7 mouse cellular contexts compared by ENCODE assay signal in the genomic region with DNA sequence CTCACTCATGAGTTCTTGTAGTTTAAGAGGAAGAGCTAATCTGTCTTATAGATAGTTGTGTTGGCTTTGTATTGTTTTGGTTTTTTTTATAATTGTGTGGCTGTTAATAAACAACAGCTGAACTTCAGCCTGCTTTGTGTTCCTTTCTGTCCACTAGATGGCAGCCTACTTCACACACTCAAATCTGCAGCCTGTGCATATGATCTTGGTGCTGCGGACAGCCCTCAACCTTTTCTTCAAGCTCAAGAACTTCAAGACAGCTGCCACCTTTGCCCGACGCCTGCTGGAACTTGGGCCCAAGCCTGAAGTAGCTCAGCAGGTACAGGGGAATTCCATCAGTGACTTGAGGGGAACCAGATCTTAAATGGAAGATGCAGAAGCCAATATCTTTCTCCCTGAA. TPM values are rescaled to one million over a fixed set of nuclear protein-coding genes. Genes with fewer than 3 reads are reported as not detected.
DNase-seq lines count a peak whose midpoint lies in the region; ATAC-seq and TF ChIP-seq lines count a peak whose summit lies in the region.

No protein-coding gene starts in this region.

- peak; percentile 31 for DNase-seq in right cerebral cortex, adult 18-20 months
- DNase-seq in right cerebral cortex, postnatal 14 days = no peak
- DNase-seq in R1 (ENCODE audit: low read depth, low spot score) = peak; percentile 79
- DNase-seq in cerebellum, postnatal 10 days = peak; percentile 50 to 69
- peak; percentile 80 for DNase-seq in heart, postnatal 0 days (ENCODE audit: low spot score)
- peak; percentile 24 for DNase-seq in left cerebral cortex, postnatal 4 days
- DNase-seq in retina, postnatal 1 day = peak; percentile 80

- no peak overlapping the region for H3K9ac ChIP-seq in heart, postnatal 0 days (replicated peaks; ENCODE audit: low read depth, low read length)

- H3K27ac ChIP-seq in heart, postnatal 0 days (ENCODE audit: low read depth) = no peak overlapping the region

- no peak overlapping the region for H3K4me3 ChIP-seq in heart, postnatal 0 days (ENCODE audit: low read depth, low read length)

- H3K27me3 ChIP-seq in heart, postnatal 0 days (ENCODE audit: control insufficient read depth, insufficient read depth, low read length) = no peaks in the 10 kb centered on the region

- H3K4me1 ChIP-seq in heart, postnatal 0 days (ENCODE audit: control insufficient read depth, insufficient read depth) = no peaks in the 10 kb centered on the region

- no peak overlapping the region for H3K4me2 ChIP-seq in heart, postnatal 0 days (ENCODE audit: low read depth, low read length)

- no peaks in the 10 kb centered on the region for H3K9me3 ChIP-seq in heart, postnatal 0 days (replicated peaks; ENCODE audit: control insufficient read depth, low read length)

- peak; percentile 76 for TF ChIP-seq CTCF in heart, postnatal 0 days (IDR thresholded peaks at IDR 0.05; ENCODE audit: low read depth)

- ATAC-seq in heart, postnatal 0 days (ENCODE audit: insufficient read depth, low read depth) = peak; percentile 63

- intact Hi-C loops in left cerebral cortex, postnatal 4 days (cut with DNase I) = loop anchor here (10.0 kb wide), 1 partner anchor 195 kb away; no protein-coding TSS in a partner anchor

- H3K36me3 ChIP-seq in heart, postnatal 0 days (replicated peaks; ENCODE audit: control insufficient read depth, insufficient read depth, low read length) = peaks cover 89% of the 10 kb centered on the region

- 50% methylated on average over 3 of the region's 3 CpGs for WGBS in heart, postnatal 0 days

- TF ChIP-seq EP300 in heart, postnatal 0 days (IDR thresholded peaks at IDR 0.05; ENCODE audit: low read depth) = no peak

RNA-seq across cellular contexts. Expression of a gene that starts 6.8 kb away (rescaled TPM):
- total RNA-seq in heart, postnatal 0 days (2014; rRNA removed; ENCODE audit: low replicate concordance) = 157 and 250 TPM in 2 replicates
- 155 and 161 TPM in 2 replicates for polyA plus RNA-seq in heart, postnatal 0 days (2015; fragmentation: Nextera tagmentation; extraction: Ambion mirVana)
- total RNA-seq in left cerebral cortex, postnatal 4 days (2021) = 10 to 100 TPM; 73.9 to 84.3 TPM

RNA-seq across cellular contexts. Expression of a gene that starts 28.2 kb away (rescaled TPM):
- total RNA-seq in heart, postnatal 0 days (2014; rRNA removed; ENCODE audit: low replicate concordance) = 119 and 129 TPM in 2 replicates
- 116 and 119 TPM in 2 replicates for polyA plus RNA-seq in heart, postnatal 0 days (2015; fragmentation: Nextera tagmentation; extraction: Ambion mirVana)
- 10 to 100 TPM; 71.9 to 75.8 TPM for total RNA-seq in left cerebral cortex, postnatal 4 days (2021)

RNA-seq across cellular contexts. Expression of a gene that starts 37.1 kb away (rescaled TPM):
- total RNA-seq in heart, postnatal 0 days (2014; rRNA removed; ENCODE audit: low replicate concordance) = 53.4 and 87.3 TPM in 2 replicates
- 63.9 and 68.1 TPM in 2 replicates for polyA plus RNA-seq in heart, postnatal 0 days (2015; fragmentation: Nextera tagmentation; extraction: Ambion mirVana)
- total RNA-seq in left cerebral cortex, postnatal 4 days (2021) = 10 to 100 TPM; 80.0 to 85.3 TPM

RNA-seq across cellular contexts. Expression of a gene that starts 37.4 kb away (rescaled TPM):
- total RNA-seq in heart, postnatal 0 days (2014; rRNA removed; ENCODE audit: low replicate concordance) = 148 and 174 TPM in 2 replicates
- 101 and 102 TPM in 2 replicates for polyA plus RNA-seq in heart, postnatal 0 days (2015; fragmentation: Nextera tagmentation; extraction: Ambion mirVana)
- total RNA-seq in left cerebral cortex, postnatal 4 days (2021) = 100 to 1,000 TPM; 195 to 198 TPM
